Mouse (Mus musculus): ENCODE results near the gene Cacng7. TPM values are rescaled to one million over a fixed set of nuclear protein-coding genes. Genes with fewer than 3 reads are reported as not detected.

Gene Cacng7
- polyA plus RNA-seq, 1 experiment = 0.72 TPM

GRCm38 (mm10) chr7:3369189-3369588, 36.4 kb downstream of the Cacng7 start:
- TF ChIP-seq TCF3 (IDR thresholded peaks at IDR 0.05; ENCODE audit: insufficient read length, low read depth) = no peak
- TF ChIP-seq SRF (IDR thresholded peaks at IDR 0.05; ENCODE audit: control insufficient read depth, insufficient read length, low read depth) = no peak
- no peak for TF ChIP-seq REST (IDR thresholded peaks at IDR 0.05; ENCODE audit: insufficient read depth, insufficient read length)
- no peak for TF ChIP-seq E2F4 (IDR thresholded peaks at IDR 0.05; ENCODE audit: insufficient read depth)
- TF ChIP-seq USF1 (IDR thresholded peaks at IDR 0.05; ENCODE audit: low read depth) = no peak
- no peak for TF ChIP-seq MYOG (IDR thresholded peaks at IDR 0.05; ENCODE audit: control insufficient read depth in 1 of 3, insufficient read depth in 1 of 3, insufficient read length in 2 of 3, low read depth in 2 of 3)
- no peak for TF ChIP-seq CEBPB (IDR thresholded peaks at IDR 0.05; ENCODE audit: insufficient read depth, poor library complexity, severe bottlenecking)
- no peak for TF ChIP-seq MAX (IDR thresholded peaks at IDR 0.05; ENCODE audit: low read depth)
- TF ChIP-seq POLR2A (IDR thresholded peaks at IDR 0.05; ENCODE audit: insufficient read length, low read depth) = no peak
- no peak for TF ChIP-seq MYOD1 (IDR thresholded peaks at IDR 0.05; ENCODE audit: control insufficient read depth in 1 of 3, insufficient read length in 2 of 3, low read depth in 2 of 3)
- TF ChIP-seq TCF12 (IDR thresholded peaks at IDR 0.05; ENCODE audit: insufficient read depth, poor library complexity, severe bottlenecking) = no peak
- no peak for TF ChIP-seq POLR2AphosphoS2 (IDR thresholded peaks at IDR 0.05; ENCODE audit: insufficient read length, low read depth)
- Histone ChIP-seq H3K79me2 (ENCODE audit: control insufficient read depth, insufficient read depth) (no peaks in the 10 kb centered on the region), H3K4me3 (no peak overlapping the region), H3K4me2 (ENCODE audit: low read depth) (no peak overlapping the region), H3K36me3 (ENCODE audit: control insufficient read depth, insufficient read depth) (no peaks in the 10 kb centered on the region), H3ac (ENCODE audit: control insufficient read depth, insufficient read length) (no peak overlapping the region), H3K27me3 (ENCODE audit: control insufficient read depth, insufficient read depth, insufficient read length) (peaks cover 7% of the 10 kb centered on the region)

- no peak overlapping the region for H3K4me3 ChIP-seq
- no peaks in the 10 kb centered on the region for H3K36me3 ChIP-seq (ENCODE audit: control insufficient read depth, insufficient read depth)
- no peak overlapping the region for H3ac ChIP-seq (ENCODE audit: control insufficient read depth, insufficient read length)
- TF ChIP-seq CEBPB (IDR thresholded peaks at IDR 0.05; ENCODE audit: insufficient read depth, poor library complexity, severe bottlenecking) = no peak
- TF ChIP-seq SRF (IDR thresholded peaks at IDR 0.05; ENCODE audit: control insufficient read depth, insufficient read length, low read depth) = no peak
- no peak for TF ChIP-seq POLR2AphosphoS2 (IDR thresholded peaks at IDR 0.05; ENCODE audit: insufficient read length, low read depth)
- no peak for TF ChIP-seq MYOD1 (IDR thresholded peaks at IDR 0.05; ENCODE audit: control insufficient read depth in 1 of 3, insufficient read length in 2 of 3, low read depth in 2 of 3)
- no peak for TF ChIP-seq MAX (IDR thresholded peaks at IDR 0.05; ENCODE audit: low read depth)
- no peak for TF ChIP-seq USF1 (IDR thresholded peaks at IDR 0.05; ENCODE audit: low read depth)
- TF ChIP-seq REST (IDR thresholded peaks at IDR 0.05; ENCODE audit: insufficient read depth, insufficient read length) = no peak
- TF ChIP-seq TCF12 (IDR thresholded peaks at IDR 0.05; ENCODE audit: insufficient read depth, poor library complexity, severe bottlenecking) = no peak
- TF ChIP-seq POLR2A (IDR thresholded peaks at IDR 0.05; ENCODE audit: insufficient read length, low read depth) = no peak
- no peak for TF ChIP-seq MYOG (IDR thresholded peaks at IDR 0.05; ENCODE audit: control insufficient read depth in 1 of 3, insufficient read depth in 1 of 3, insufficient read length in 2 of 3, low read depth in 2 of 3)
- TF ChIP-seq TCF3 (IDR thresholded peaks at IDR 0.05; ENCODE audit: insufficient read length, low read depth) = no peak
- no peak for TF ChIP-seq E2F4 (IDR thresholded peaks at IDR 0.05; ENCODE audit: insufficient read depth)
- H3K4me2 ChIP-seq (ENCODE audit: low read depth) = no peak overlapping the region
- no peaks in the 10 kb centered on the region for H3K79me2 ChIP-seq (ENCODE audit: control insufficient read depth, insufficient read depth)
- peaks cover 7% of the 10 kb centered on the region for H3K27me3 ChIP-seq (ENCODE audit: control insufficient read depth, insufficient read depth, insufficient read length)
Observed at GRCm38 (mm10) chr7:3370407-3370806, 37.7 kb downstream of the Cacng7 start.

- H3K36me3 ChIP-seq (ENCODE audit: control insufficient read depth, insufficient read depth) = no peaks in the 10 kb centered on the region
- H3K79me2 ChIP-seq (ENCODE audit: control insufficient read depth, insufficient read depth) = no peaks in the 10 kb centered on the region
- H3K4me2 ChIP-seq (ENCODE audit: low read depth) = no peak overlapping the region
- H3K27me3 ChIP-seq (ENCODE audit: control insufficient read depth, insufficient read depth, insufficient read length) = peaks cover 3% of the 10 kb centered on the region
- no peak overlapping the region for H3K4me3 ChIP-seq
- TF ChIP-seq SRF (IDR thresholded peaks at IDR 0.05; ENCODE audit: control insufficient read depth, insufficient read length, low read depth) = no peak
- no peak for TF ChIP-seq REST (IDR thresholded peaks at IDR 0.05; ENCODE audit: insufficient read depth, insufficient read length)
- no peak for TF ChIP-seq POLR2A (IDR thresholded peaks at IDR 0.05; ENCODE audit: insufficient read length, low read depth)
- TF ChIP-seq E2F4 (IDR thresholded peaks at IDR 0.05; ENCODE audit: insufficient read depth) = no peak
- no peak overlapping the region for H3ac ChIP-seq (ENCODE audit: control insufficient read depth, insufficient read length)
Observed at GRCm38 (mm10) chr7:3372376-3372775, 39.6 kb downstream of the Cacng7 start.

GRCm38 (mm10) chr7:3373754-3374153, 41.0 kb downstream of the Cacng7 start:
- Histone ChIP-seq H3ac (ENCODE audit: control insufficient read depth, insufficient read length) (no peak overlapping the region), H3K36me3 (ENCODE audit: control insufficient read depth, insufficient read depth) (no peaks in the 10 kb centered on the region), H3K4me3 (no peak overlapping the region), H3K4me2 (ENCODE audit: low read depth) (no peak overlapping the region), H3K79me2 (ENCODE audit: control insufficient read depth, insufficient read depth) (no peaks in the 10 kb centered on the region), H3K27me3 (ENCODE audit: control insufficient read depth, insufficient read depth, insufficient read length) (no peaks in the 10 kb centered on the region)
- TF ChIP-seq POLR2A (IDR thresholded peaks at IDR 0.05; ENCODE audit: insufficient read length, low read depth) (no peak), MYOG (IDR thresholded peaks at IDR 0.05; ENCODE audit: control insufficient read depth in 1 of 3, insufficient read depth in 1 of 3, insufficient read length in 2 of 3, low read depth in 2 of 3) (no peak), MAX (IDR thresholded peaks at IDR 0.05; ENCODE audit: low read depth) (no peak), USF1 (IDR thresholded peaks at IDR 0.05; ENCODE audit: low read depth) (no peak), REST (IDR thresholded peaks at IDR 0.05; ENCODE audit: insufficient read depth, insufficient read length) (no peak), SRF (IDR thresholded peaks at IDR 0.05; ENCODE audit: control insufficient read depth, insufficient read length, low read depth) (no peak), E2F4 (IDR thresholded peaks at IDR 0.05; ENCODE audit: insufficient read depth) (no peak), CEBPB (IDR thresholded peaks at IDR 0.05; ENCODE audit: insufficient read depth, poor library complexity, severe bottlenecking) (no peak), MYOD1 (IDR thresholded peaks at IDR 0.05; ENCODE audit: control insufficient read depth in 1 of 3, insufficient read length in 2 of 3, low read depth in 2 of 3) (no peak), POLR2AphosphoS2 (IDR thresholded peaks at IDR 0.05; ENCODE audit: insufficient read length, low read depth) (no peak), TCF12 (IDR thresholded peaks at IDR 0.05; ENCODE audit: insufficient read depth, poor library complexity, severe bottlenecking) (no peak), TCF3 (IDR thresholded peaks at IDR 0.05; ENCODE audit: insufficient read length, low read depth) (no peak)

GRCm38 (mm10) chr7:3376831-3377230, 44.1 kb downstream of the Cacng7 start:
- H3ac ChIP-seq (ENCODE audit: control insufficient read depth, insufficient read length) = no peak overlapping the region
- no peak overlapping the region for H3K4me2 ChIP-seq (ENCODE audit: low read depth)
- no peak overlapping the region for H3K4me3 ChIP-seq
- H3K36me3 ChIP-seq (ENCODE audit: control insufficient read depth, insufficient read depth) = no peaks in the 10 kb centered on the region
- no peaks in the 10 kb centered on the region for H3K27me3 ChIP-seq (ENCODE audit: control insufficient read depth, insufficient read depth, insufficient read length)
- no peaks in the 10 kb centered on the region for H3K79me2 ChIP-seq (ENCODE audit: control insufficient read depth, insufficient read depth)
- TF ChIP-seq POLR2A (IDR thresholded peaks at IDR 0.05; ENCODE audit: insufficient read length, low read depth) (no peak), REST (IDR thresholded peaks at IDR 0.05; ENCODE audit: insufficient read depth, insufficient read length) (no peak), TCF3 (IDR thresholded peaks at IDR 0.05; ENCODE audit: insufficient read length, low read depth) (no peak), USF1 (IDR thresholded peaks at IDR 0.05; ENCODE audit: low read depth) (no peak), TCF12 (IDR thresholded peaks at IDR 0.05; ENCODE audit: insufficient read depth, poor library complexity, severe bottlenecking) (no peak)
